Mouse (Mus musculus) WW6 (cell line): ENCODE measurements around the gene Scgb3a1.

ENCODE experiments used
- DNase-seq: peaks from one replicate; pipeline ENCODE4 v3.0.0-alpha.2; 2013; ENCODE audit warnings: low read depth, low spot score

Gene Scgb3a1

DNA sequence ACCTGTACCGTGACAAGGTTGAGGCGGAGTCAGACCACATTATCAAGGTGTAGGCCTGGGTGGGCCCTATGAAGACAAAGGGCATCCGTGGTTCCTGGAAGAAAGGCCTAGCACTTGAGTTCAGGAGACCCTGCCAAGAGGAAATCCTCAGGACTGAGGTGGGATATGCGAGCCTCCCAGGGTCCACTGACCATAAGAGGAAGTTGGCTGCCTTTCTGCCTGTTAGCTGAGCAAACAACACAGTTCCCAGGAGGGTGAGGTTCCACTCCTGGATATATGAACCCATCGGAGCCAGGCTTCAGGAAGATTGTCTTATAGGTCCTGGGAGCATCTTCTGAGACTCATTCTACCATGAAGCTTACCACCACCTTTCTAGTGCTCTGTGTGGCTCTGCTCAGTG is at the start of gene Scgb3a1:
Gene Scgb3a1, plus strand, starts transcription at position 301 of the 400 bp plus-strand sequence.
- no peak for DNase-seq

DNA sequence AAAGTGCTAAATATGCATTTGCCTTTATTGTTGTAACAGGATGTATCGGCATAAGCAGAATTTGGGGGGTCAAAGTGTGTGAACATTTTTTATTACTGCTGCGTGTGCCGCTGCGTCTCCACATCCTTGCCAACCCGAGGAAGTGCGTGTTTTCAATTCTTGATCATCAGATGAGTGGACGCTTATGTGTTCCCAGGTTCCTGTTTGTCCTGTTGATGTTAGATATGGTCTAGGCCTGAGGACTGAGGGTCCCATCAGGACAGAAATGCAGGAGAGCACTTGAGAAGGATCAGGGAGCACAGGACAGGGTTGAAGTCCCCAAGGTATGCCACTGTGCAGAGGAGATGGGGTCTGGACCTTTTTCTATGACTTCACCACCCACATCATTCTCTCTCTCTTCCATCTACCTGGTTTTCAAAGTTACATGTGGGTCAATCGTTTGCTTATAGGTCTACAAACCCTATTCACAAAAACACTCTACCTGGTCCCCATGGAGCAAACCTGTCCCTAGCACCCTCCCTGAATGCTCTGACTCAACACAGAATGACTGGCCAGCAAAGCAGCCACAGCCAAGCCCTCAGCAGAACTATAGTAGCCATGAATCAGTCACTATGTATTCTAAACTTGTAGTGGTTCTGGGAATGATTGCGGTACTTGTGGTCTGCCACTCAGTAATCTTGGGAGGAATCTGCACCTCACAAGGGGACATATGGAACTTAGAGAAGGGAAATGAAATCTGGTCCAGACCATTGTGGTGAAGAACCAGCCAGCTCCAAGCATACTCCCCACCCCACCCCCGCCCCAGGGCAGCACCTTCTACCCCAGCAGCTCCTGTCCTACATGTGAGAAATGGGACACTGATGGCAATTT is 47.3 kb upstream of the Scgb3a1 start:
- no peak for DNase-seq

DNA sequence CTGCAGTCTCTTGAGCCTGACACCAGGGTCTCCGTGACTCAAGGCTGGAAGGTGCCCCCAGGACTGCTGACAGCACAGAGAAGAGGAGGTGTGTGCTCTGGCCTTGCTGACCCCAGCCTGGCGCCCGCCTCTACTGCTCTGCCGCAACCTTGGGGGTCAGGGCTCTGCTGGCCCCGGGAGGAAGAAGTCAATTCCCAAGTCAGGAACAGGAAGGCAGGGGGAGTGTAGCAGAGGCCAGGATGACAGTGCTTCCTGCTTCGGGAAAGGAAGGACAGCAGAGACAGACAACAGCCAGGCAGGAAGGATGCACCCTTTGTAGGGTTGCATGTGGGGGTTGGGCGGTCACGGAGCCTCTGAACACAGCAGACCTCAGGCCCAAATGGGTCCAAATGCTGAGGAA is 44.9 kb upstream of the Scgb3a1 start:
- DNase-seq: no peak

DNA sequence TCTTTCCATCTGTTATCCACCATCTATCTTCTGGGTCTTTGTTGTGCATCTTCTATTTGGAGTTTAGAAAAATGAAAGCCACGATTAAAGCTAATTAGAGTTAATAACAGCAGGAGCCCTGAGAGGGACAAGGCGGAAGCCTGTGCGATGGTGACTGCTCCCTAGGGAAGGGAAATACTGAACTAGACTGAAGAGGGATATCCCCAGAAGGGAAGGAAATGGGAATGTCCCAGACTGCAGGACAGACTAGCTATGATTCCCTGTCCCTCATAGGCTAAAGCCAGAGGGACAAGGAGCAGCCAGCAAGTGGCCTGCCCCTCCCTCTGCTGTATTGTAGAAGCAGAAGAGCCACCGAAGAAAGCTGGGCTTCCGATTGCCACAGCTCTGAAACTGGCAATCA is 41.5 kb upstream of the Scgb3a1 start:
- DNase-seq: no peak

DNA sequence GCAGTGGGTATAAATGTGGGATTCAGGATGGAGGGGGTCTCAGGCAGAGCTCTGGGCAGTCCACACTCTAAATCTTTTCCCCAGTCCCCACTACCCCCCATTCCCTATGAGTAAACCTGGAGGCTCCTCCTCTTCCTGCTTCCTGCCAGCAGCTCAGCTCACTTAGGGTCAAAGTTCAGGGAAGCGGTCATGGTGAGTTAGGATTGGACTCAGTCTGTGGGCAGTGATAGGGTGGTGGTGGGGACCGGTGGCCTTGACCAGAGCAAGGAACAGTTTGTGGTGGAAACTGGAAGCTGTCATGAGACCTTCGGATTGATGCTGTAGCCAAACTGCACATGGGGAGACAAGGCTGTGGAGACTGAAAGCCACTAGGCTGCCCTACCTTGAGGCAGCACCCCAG is 39.3 kb upstream of the Scgb3a1 start:
- no peak for DNase-seq

DNA sequence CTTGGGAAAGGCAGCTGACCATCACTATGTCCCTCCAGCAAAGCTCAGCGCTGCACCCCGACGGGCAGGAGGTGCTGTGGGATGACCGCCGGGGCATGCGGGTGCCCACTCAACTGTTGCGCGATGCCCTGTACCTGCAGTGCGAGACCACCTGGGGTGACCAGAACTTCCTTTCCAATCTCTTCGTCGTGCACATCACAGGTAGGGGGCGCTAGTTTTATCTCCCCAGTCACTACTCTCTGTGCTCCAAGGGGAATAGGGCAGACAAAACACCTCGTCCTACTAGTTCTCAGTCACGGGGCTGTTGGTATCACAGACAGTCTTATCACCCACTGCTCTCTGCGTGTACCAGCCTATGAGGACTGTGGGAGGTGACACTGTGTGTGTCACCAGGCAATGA is 37.5 kb upstream of the Scgb3a1 start:
- DNase-seq: no peak

DNA sequence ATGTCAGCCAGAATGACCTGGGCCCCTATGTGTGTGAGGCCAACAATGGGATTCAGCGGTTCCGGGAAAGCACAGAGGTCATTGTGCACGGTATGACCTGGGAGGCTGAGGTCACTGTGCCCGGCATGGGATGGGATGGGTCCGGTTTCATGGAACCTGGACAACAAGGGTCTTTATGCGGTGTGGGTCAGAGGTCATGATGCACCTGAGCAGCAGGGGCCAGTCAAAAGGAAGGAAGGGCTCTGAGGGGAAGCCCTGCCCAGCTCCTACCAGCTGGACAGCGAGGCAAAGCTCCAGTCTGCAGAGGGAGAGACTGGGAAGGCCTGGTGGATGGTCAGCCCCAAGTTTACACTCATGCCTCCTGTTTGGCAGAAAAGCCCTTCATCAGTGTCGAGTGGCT is 36.7 kb upstream of the Scgb3a1 start:
- DNase-seq: no peak

DNA sequence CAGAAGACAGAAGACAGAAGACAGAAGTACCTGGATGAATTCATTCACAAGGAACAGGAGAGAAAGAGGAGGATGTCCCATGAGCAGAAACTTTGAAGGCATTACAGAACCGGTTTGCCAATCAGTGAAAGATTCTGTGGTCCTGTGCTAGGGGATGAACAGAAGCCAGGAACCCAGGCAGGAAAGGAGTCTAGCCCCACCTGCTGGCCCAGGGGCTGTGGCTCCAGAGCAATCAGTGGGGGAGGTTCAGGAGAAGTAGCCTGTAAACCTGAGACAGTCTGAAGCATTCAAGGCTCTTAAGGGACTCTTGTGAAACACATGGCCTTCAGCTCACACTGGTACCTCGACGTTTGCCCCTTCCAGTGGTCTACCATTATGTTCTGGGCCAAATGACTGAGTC is 32.3 kb upstream of the Scgb3a1 start:
- no peak for DNase-seq

DNA sequence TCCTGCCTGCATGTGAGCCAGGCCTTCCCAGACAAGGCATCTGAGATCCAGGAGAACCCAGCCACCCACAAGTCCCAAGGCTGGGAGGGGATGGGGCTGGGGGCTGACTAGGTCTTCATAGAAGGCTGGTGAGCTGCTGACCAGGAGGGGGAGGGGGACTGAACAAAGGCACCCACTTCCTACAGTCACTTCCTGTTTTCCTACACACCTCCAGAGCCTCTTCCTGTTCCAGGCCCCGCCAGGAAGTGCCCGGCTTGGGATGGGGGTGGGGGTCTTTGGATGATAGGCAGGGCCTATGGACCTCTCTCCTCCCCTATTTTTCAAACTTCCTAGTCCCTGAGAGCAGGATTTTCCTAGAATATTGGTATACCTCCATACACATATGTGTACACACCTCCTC is 31.2 kb upstream of the Scgb3a1 start:
- DNase-seq: no peak

DNA sequence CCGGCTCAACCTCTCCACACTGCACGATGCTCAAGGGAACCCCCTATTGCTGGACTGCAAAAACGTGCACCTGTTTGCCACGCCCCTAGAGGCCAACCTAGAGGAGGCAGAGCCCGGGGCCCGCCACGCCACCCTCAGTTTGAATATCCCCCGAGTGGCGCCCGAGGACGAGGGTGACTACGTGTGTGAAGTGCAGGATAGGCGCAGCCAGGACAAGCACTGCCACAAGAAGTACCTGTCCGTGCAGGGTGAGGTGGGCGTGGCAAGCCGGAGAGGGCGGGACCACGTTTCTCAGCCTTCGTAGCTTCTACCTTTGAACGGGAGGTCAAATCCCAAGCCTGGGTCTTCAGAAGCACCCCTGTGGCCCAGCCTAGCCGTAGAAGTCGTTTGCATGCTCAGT is 29.3 kb upstream of the Scgb3a1 start:
- no peak for DNase-seq

DNA sequence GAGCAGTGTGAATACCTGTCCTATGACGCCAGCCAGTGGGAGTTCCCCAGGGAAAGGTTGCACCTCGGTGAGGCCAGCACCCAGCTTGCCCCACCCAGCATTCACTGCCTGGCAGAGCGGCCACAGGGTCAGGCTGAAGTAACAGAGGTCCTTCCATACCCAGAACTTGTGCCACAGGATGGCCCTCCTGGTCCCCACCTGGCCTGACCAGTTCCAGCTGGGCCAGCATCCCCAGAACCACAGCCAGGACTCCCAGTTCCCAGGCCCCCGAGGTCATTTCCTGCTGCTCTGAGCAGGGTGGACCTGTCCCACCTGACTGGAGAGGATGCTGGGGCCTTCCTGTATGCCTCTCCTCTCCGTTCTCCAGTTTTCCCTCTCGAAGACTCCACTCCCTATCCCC is 27.7 kb upstream of the Scgb3a1 start:
- no peak for DNase-seq

DNA sequence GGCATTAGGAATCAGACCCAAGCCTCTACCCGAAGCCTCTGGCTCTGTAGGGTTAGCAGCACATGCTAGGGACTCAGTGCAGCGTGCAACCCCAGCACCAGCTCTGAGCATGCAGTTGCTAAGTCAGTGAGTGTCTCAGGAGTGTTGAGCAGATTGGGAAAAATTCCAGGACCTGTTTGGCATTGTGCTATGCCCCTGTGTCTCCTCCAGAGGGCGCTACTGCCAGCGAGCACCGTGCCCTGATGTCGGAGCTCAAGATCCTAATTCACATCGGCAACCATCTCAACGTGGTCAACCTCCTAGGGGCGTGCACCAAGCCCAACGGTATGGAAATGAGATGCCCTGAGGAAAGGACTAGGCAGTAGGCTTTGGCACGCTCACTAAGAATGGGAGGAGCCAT is 27.0 kb upstream of the Scgb3a1 start:
- peak; percentile 71 for DNase-seq

DNA sequence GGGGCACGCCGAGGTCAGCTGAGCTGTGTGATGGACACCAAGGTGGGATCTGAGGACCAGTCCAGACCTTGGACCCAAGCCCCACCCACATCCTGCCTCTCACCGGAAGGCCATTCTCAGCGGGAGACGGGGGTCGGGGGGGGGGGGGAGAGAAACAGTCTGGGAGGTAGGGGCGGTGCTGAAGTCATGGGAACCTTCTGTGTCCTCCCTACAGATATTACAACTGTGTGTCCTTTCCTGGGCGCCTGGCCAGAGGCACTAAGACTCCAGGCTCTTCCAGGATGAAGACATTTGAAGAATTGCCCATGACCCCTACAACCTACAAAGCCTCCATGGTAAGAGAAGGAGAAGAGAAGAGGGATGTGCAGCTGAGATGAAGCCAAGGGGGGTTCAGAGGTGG is 17.7 kb upstream of the Scgb3a1 start:
- no peak for DNase-seq

DNA sequence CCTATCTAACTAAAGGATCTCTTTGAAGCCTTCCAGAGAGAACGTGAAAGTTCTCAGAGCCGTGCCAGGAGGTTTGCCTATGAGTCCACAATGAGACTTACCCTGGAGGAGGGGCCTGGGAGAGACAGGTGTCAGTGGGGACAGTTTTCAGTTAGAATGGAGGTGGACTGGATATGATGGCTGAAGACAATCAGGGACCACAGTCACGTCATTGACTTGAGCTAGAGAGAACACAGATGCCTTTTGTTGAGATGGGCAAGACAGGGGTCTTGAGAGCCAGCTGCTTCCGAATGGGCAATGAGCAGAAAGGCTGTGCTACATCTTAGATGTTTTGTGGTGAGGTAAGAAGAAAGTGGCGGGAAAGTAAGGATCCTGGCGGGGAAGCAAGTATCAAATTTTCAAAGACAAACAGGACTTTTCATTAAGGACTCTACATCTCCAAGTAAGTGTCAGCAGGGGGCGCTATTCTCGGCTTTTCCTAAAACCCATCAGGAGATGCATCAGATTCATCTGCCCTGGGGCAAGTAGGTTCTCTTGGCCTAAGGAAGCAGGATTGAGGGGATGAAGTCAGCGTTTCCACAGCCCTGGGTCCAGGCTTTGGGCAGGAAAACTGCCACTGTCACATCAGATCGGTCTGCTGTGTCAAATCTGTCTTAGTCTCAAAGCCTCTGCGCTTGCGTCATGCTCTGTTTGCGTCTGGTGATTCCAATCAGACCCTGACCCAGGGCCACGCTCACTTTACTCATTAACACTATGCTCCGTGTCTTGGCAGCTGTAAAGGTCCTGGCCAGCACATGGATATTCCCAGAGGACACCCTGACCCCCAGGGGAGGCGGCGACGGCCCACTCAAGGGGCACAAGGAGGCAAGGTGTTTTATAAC is 13.1 kb upstream of the Scgb3a1 start:
- peak; percentile 79 for DNase-seq

DNA sequence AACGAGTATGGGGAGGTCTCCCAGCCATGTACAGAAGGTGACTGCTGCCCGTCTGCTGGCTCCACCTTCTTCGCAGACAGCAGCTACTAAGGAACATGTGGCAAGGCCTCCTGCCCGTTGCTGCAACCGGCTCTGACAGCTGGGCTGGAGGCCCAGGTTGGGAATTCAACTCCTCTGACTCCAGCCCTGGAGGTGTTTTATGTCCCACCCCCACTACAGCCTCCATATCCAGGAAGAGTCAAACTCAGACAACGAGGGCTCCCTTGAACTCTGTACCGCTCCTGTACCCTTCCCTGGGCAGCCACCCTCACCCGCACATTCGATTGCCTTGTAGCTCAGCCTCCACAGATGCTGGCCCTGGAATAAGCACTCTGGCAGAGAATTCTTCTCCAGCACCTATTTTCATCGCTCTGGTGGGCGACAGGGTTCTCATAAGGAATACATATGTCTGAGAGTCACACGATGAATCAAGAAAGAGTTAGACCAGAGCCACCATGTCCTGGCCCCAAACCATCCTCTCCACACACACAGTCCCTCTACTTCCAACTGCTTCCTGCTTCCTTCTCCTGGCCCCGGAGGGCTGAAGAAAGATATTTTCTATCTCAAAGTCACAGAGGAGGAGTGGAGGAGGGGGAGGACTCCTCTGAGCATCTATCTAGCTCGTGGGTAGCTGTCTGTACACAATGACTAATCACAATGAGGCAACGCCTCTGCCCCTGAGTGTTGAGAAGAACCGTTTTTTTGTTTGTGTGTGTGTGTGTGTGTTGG is 12.2 kb upstream of the Scgb3a1 start:
- DNase-seq: no peak

DNA sequence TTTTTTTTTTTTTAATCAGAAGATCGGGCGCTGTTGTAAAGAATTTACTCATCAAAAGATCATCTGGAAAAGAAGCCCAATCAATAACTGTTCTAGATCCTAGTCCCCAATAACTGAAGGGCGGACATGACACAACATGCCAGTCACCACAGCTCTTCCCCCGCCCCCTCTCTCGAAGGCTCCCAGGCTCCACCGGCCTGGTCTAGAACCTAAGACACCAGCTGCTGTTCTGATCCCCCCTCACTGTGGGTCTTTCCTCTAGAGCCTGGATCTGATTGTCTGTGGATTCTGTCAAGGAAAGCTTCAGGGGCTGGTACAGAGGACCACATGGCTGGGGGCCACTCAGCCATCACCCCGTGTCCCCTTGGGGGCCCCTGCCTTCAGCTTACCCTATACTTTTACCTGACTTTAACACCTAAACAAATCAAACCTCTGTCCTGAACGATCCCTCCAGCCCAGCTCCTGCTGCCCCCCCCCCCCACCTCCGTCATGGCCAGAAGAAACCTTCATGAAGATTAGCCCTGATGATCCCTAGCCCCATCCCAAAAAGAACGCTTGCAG is 11.6 kb upstream of the Scgb3a1 start:
- DNase-seq: no peak

DNA sequence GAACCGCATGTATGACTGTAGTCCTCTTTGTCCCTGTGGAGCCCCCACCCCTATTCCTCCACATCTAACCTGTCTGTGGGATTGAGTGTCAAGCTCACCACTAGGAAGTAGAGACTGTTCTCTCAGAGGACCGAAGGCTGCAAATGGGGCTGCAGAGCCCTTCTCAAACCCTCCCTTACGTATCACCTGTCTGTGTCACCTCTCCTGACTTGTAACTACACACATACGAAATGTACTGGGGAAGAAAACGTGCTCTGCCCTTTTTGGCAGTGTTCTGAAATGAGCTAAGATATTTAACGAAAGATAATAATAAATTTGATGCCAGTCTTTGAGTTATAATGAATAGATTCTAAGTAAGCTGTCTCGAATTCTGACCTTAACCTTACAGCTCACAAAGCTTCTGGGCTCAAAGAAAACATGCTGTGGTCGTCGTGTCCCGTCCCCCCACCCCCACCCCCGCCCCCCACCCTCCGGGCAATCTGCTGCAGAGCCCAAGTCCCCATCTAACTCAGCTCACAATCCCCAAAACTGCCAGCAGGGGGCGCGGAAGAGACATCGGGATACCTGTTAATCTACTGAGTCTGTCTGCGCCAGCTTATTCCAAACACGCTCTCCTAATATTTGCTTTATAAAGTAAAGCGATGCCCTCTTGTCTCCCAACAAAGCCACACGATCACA is 10.9 kb upstream of the Scgb3a1 start:
- DNase-seq: no peak

DNA sequence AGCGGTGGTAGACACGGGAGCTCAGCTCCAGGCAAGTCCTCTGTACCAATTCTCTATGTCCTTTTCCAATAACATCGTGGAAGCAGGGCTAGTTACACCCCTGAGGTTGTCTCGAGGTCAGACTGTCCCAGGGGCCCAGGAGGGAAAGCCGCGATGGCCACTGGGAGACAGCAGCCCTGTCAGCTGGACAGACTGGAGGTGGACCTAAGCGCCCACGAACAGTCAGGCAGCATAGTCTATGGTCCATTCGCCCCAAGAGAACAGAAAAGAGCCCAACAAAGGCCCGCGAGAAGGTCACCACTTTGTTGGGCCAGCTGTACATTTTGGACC is 10.4 kb upstream of the Scgb3a1 start:
- no peak for DNase-seq

DNA sequence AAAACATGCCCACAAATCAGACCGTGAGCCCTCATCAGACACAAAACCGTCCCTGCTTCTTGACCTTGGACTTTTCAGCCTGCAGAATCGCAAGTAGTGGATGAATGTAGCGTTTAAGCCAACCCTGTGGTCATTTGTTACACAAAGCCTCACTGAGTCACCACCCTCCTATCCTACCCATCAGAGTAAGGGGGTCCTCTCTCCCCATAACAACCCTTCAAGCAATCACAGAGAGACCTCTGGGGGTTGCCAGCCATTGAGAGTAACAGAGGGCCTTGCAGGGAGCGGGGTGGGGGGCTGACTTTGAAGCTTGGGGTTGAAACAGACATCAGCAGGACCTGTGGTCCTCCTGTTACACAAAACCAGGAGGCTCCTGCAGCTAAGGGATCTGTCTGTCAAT is 8.8 kb upstream of the Scgb3a1 start:
- no peak for DNase-seq

DNA sequence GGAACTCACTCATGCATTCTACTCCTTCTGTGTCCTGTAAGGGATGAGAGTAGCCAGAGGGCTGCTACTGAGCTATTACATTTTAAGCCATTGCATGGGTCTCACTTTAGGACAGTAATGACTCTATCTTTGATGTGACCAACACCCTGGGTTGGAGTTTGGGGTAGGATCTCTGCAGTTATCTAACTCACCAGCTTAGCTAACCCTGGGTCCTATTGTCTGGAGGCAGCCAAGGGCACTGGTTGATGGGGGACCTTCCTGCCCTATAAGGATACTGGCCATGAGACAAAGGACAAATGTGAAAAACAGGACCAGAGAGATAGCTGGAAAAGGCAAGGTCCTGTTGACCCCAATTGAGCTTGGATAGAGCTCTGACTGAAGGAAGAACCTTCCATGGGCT is 7.9 kb upstream of the Scgb3a1 start:
- DNase-seq: no peak

DNA sequence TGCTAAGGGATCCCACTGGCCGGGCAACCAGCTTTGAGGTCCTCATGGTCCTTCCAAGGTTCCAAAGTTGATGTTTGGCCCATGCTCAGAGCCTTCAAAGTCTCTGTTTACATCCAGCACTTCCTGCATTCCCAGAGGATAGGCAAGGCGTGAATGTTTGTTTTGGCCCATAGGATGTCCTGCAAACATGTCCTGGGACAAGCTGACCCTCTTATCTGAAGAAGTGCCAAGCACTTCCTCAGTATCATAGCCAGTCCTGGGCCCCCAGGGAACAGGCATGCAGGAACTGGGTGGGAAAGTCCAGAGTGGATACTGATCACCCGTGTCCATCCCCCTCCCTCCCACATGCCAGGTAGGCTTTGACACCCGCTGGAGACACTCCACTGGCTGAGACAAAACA is 5.3 kb upstream of the Scgb3a1 start:
- no peak for DNase-seq
